Mouse (Mus musculus) thymus, adult 2 months (tissue): ENCODE measurements at regions not wholly inside any gene's neighbourhood (a gene's known extent, or its start where the extent isn't known, plus 50 kb on each side); places are given as distances from the start of the nearest gene placed in this dataset.
"Not testable (repeated sequence)": the region's sequence is repeated elsewhere in the genome, so short reads cannot be mapped to it uniquely, and the experiment has no call there.

ENCODE experiments used
- CTCF ChIP-seq: fragments of 200-500 bp; IDR thresholded peaks from 2 replicates; pipeline ENCODE4 v1.5.1; 2012; ENCODE audit warnings: mild to moderate bottlenecking, control low read depth, low read length, moderate library complexity, borderline replicate concordance; ENCODE audit not compliant: control insufficient read depth, poor library complexity, insufficient read depth; ENCODE audit errors: extremely low read depth
- POLR2A ChIP-seq: fragments of 200-500 bp; IDR thresholded peaks from 2 replicates; pipeline ENCODE4 v1.6.1; 2012; ENCODE audit warnings: mild to moderate bottlenecking, low read length, control low read depth, moderate library complexity; ENCODE audit not compliant: control insufficient read depth, poor library complexity, insufficient read depth; ENCODE audit errors: extremely low read depth

- not testable (repeated sequence) for TF ChIP-seq CTCF, POLR2A
These were observed 352.7 kb upstream of the Arrdc4 start for GRCm38 (mm10) chr7:69101770-69102169.
